17 mouse cellular contexts compared by ENCODE assay signal in the genomic region with DNA sequence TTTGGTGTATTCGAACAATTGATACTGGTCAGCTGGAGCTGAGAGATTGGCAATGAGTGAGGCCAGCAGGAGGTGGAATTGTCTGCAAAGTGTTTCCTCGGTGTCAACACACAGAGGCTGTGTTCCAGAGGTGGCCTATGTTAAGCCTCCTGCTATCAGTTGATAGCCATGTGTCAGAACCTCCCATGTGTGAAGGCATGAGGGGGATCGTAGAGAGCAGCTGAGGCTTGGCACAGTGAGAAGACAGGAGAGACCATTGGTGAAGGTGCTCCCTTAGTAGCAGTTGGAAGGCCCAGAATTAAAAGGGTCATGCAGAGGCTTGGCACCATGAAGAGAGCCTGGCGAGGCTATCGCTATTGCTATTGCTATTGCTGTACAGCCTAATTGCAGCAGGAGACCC.
"Had no signal": no experiment of that assay in that cellular context is flagged by ENCODE, and none has a peak within 500 bp of the region (broad histone marks: within the 10 kb centered on the region; RNA-seq: fewer than 3 reads in every experiment).

No protein-coding gene starts in this region.

- H3K4me1 ChIP-seq: midbrain, embryonic 12.5 days; neural tube, embryonic 12.5 days; stomach, embryonic 15.5 days had no signal

- ATAC-seq: liver, postnatal 0 days; lung, postnatal 0 days had no signal

- H3K4me2 ChIP-seq: lung, embryonic 15.5 days; midbrain, embryonic 12.5 days; neural tube, embryonic 12.5 days; stomach, embryonic 15.5 days had no signal

- H3K9me3 ChIP-seq: lung, embryonic 15.5 days; megakaryocyte, embryonic 14.5 days; midbrain, embryonic 12.5 days; neural tube, embryonic 12.5 days; stomach, embryonic 15.5 days had no signal

- H3K4me3 ChIP-seq: lung, embryonic 15.5 days; megakaryocyte, embryonic 14.5 days; midbrain, embryonic 12.5 days; neural tube, embryonic 12.5 days; stomach, embryonic 15.5 days had no signal

- H3K27ac ChIP-seq: lung, embryonic 15.5 days; macrophage; midbrain, embryonic 12.5 days; neural tube, embryonic 12.5 days; stomach, embryonic 15.5 days; stomach, postnatal 0 days had no signal

- H3K36me3 ChIP-seq: lung, embryonic 15.5 days; midbrain, embryonic 12.5 days; neural tube, embryonic 12.5 days; stomach, embryonic 15.5 days had no signal

- DNase-seq: liver, postnatal 0 days; lung, adult 2 months; lung, postnatal 14 days; lung, postnatal 36 days; midbrain, embryonic 14.5 days; right cerebral cortex, postnatal 14 days; thymus, adult 2 months; thymus, postnatal 25 days; thymus, postnatal 4 days had no signal

- H3K27me3 ChIP-seq: lung, embryonic 15.5 days; megakaryocyte, embryonic 14.5 days; midbrain, embryonic 12.5 days; neural tube, embryonic 12.5 days; stomach, embryonic 15.5 days had no signal

- H3K9ac ChIP-seq: liver, postnatal 0 days; lung, embryonic 15.5 days; midbrain, embryonic 12.5 days; neural tube, embryonic 12.5 days; stomach, embryonic 15.5 days had no signal
